Mouse (Mus musculus): ENCODE results near the gene Lztfl1.
A peak's percentile ranks its signal among the peaks of the same experiment; 100 is the strongest.
"Not testable (repeated sequence)": the region's sequence is repeated elsewhere in the genome, so short reads cannot be mapped to it uniquely, and the experiment has no call there.

Gene Lztfl1

GRCm38 (mm10) chr9:123717186-123718008 is at the start of gene Lztfl1:
Gene Lztfl1 (minus strand): TSS chr9:123717697.
- peak; percentile 97 for DNase-seq (ENCODE audit: low read depth, low spot score)

GRCm38 (mm10) chr9:123766996-123767395 is 49.5 kb upstream of the Lztfl1 start:
- no peak for DNase-seq (ENCODE audit: low read depth, low spot score)

- DNase-seq (ENCODE audit: low read depth, low spot score) = no peak
These were observed 46.3 kb upstream of the Lztfl1 start for GRCm38 (mm10) chr9:123763771-123764170.

GRCm38 (mm10) chr9:123762886-123763285 is 45.4 kb upstream of the Lztfl1 start:
- DNase-seq (ENCODE audit: low read depth, low spot score) = no peak

GRCm38 (mm10) chr9:123760806-123761205 is 43.3 kb upstream of the Lztfl1 start:
- DNase-seq (ENCODE audit: low read depth, low spot score) = no peak

GRCm38 (mm10) chr9:123758645-123759044 is 41.1 kb upstream of the Lztfl1 start:
- DNase-seq (ENCODE audit: low read depth, low spot score) = no peak

- no peak for DNase-seq (ENCODE audit: low read depth, low spot score)
These were observed 40.7 kb upstream of the Lztfl1 start for GRCm38 (mm10) chr9:123758156-123758555.

- DNase-seq (ENCODE audit: low read depth, low spot score) = no peak
These were observed 39.8 kb upstream of the Lztfl1 start for GRCm38 (mm10) chr9:123757326-123757725.

- DNase-seq (ENCODE audit: low read depth, low spot score) = no peak
These were observed 39.3 kb upstream of the Lztfl1 start for GRCm38 (mm10) chr9:123756752-123757151.

GRCm38 (mm10) chr9:123754333-123754732 is 36.8 kb upstream of the Lztfl1 start:
- DNase-seq (ENCODE audit: low read depth, low spot score) = no peak

GRCm38 (mm10) chr9:123749687-123750086 is 32.2 kb upstream of the Lztfl1 start:
- not testable (repeated sequence) for DNase-seq (ENCODE audit: low read depth, low spot score)

- no peak for DNase-seq (ENCODE audit: low read depth, low spot score)
These were observed 23.3 kb upstream of the Lztfl1 start for GRCm38 (mm10) chr9:123740799-123741198.

- no peak for DNase-seq (ENCODE audit: low read depth, low spot score)
These were observed 16.6 kb upstream of the Lztfl1 start for GRCm38 (mm10) chr9:123734133-123734532.

GRCm38 (mm10) chr9:123731271-123731670 is 13.8 kb upstream of the Lztfl1 start:
- DNase-seq (ENCODE audit: low read depth, low spot score) = no peak

GRCm38 (mm10) chr9:123722737-123723493 is 5.4 kb upstream of the Lztfl1 start:
- no peak for DNase-seq (ENCODE audit: low read depth, low spot score)

- no peak for DNase-seq (ENCODE audit: low read depth, low spot score)
These were observed 1.2 kb downstream of the Lztfl1 start for GRCm38 (mm10) chr9:123716301-123716700.

GRCm38 (mm10) chr9:123713111-123713510 is 4.4 kb downstream of the Lztfl1 start:
- no peak for DNase-seq (ENCODE audit: low read depth, low spot score)

GRCm38 (mm10) chr9:123709226-123709625 is 8.3 kb downstream of the Lztfl1 start:
- no peak for DNase-seq (ENCODE audit: low read depth, low spot score)

- peak; percentile 51 for DNase-seq (ENCODE audit: low read depth, low spot score)
These were observed 15.7 kb downstream of the Lztfl1 start for GRCm38 (mm10) chr9:123701822-123702221.

GRCm38 (mm10) chr9:123695634-123696302 is 21.7 kb downstream of the Lztfl1 start:
- no peak for DNase-seq (ENCODE audit: low read depth, low spot score)

- DNase-seq (ENCODE audit: low read depth, low spot score) = no peak
These were observed 29.3 kb downstream of the Lztfl1 start for GRCm38 (mm10) chr9:123688227-123688626.

- no peak for DNase-seq (ENCODE audit: low read depth, low spot score)
These were observed 31.3 kb downstream of the Lztfl1 start for GRCm38 (mm10) chr9:123686206-123686605.

Measured in c-Kit-negative CD71-positive TER-119-positive erythroid progenitor cells, embryonic 14.5 days (primary cell).